Mouse (Mus musculus) left cerebral cortex, adult 9 months (tissue): ENCODE measurements at regions not wholly inside any gene's neighbourhood (a gene's known extent, or its start where the extent isn't known, plus 50 kb on each side); places are given as distances from the start of the nearest gene placed in this dataset.

Source experiments
- DNase-seq, 2 experiments: peaks; one replicate each; pipeline ENCODE4 v3.0.0; 2022; ENCODE audit warnings: low spot score in 2 of 2

GRCm38 (mm10) chr8:62555842-62556241 lies 395.0 kb upstream of the Spock3 start:
- peak in 1 of 2 experiments; percentile 7 for DNase-seq

GRCm38 (mm10) chr8:62575817-62576231 lies 375.0 kb upstream of the Spock3 start:
- DNase-seq = no peak

GRCm38 (mm10) chr8:62599281-62599680 lies 351.5 kb upstream of the Spock3 start:
- DNase-seq = no peak

- no peak for DNase-seq
These were observed 344.7 kb upstream of the Spock3 start for GRCm38 (mm10) chr8:62606126-62606525.

GRCm38 (mm10) chr8:62619992-62620391 lies 330.8 kb upstream of the Spock3 start:
- no peak for DNase-seq

GRCm38 (mm10) chr8:62621176-62621575 lies 329.6 kb upstream of the Spock3 start:
- no peak for DNase-seq
